Mouse (Mus musculus) intestine, postnatal 0 days (tissue): ENCODE data around the gene Prr14l. TPM values are rescaled to one million over a fixed set of nuclear protein-coding genes. Genes with fewer than 3 reads are reported as not detected.
"Not testable (repeated sequence)": the region's sequence is repeated elsewhere in the genome, so short reads cannot be mapped to it uniquely, and the experiment has no call there.

Source experiments
- ATAC-seq: fragments of 200-750 bp; cut with Nextera tagmentation; 2 replicates; pipeline ENCODE4 v1.8.0; 2017; ENCODE audit warnings: mild to moderate bottlenecking, moderate TSS enrichment, moderate library complexity
- H3K27ac ChIP-seq: fragments of 300-500 bp; sonication (generic); 2 replicates; pipeline ENCODE4 v1.5.1; 2014; ENCODE audit warnings: mild to moderate bottlenecking, low read depth, low read length, moderate library complexity
- H3K27me3 ChIP-seq: fragments of 300-500 bp; sonication (generic); replicated peaks from 2 replicates; pipeline ENCODE4 v1.6.1; 2014; ENCODE audit warnings: low read length, mixed read lengths; ENCODE audit not compliant: control insufficient read depth, insufficient read depth
- H3K36me3 ChIP-seq: fragments of 300-500 bp; sonication (generic); 2 replicates; pipeline ENCODE4 v1.6.1; 2014; ENCODE audit warnings: mild to moderate bottlenecking, moderate library complexity; ENCODE audit not compliant: control insufficient read depth, insufficient read depth
- H3K4me1 ChIP-seq: fragments of 300-500 bp; sonication (generic); replicated peaks from 2 replicates; pipeline ENCODE4 v1.6.1; 2014; ENCODE audit warnings: antibody characterized with exemption, low read length, mixed read lengths; ENCODE audit not compliant: control insufficient read depth, insufficient read depth
- H3K4me2 ChIP-seq: fragments of 300-500 bp; sonication (generic); replicated peaks from 2 replicates; pipeline ENCODE4 v1.6.1; 2014; ENCODE audit warnings: low read depth, mild to moderate bottlenecking, moderate library complexity
- H3K4me3 ChIP-seq: fragments of 300-500 bp; sonication (generic); 2 replicates; pipeline ENCODE4 v1.5.1; 2014; ENCODE audit warnings: low read depth, low read length
- H3K9ac ChIP-seq: fragments of 300-500 bp; sonication (generic); 2 replicates; pipeline ENCODE4 v1.6.1; 2014; ENCODE audit warnings: mild to moderate bottlenecking, low read depth, low read length
- H3K9me3 ChIP-seq: fragments of 300-500 bp; sonication (generic); 2 replicates; pipeline ENCODE4 v1.6.1; 2016; ENCODE audit warnings: mixed run types; ENCODE audit not compliant: control insufficient read depth
- CTCF ChIP-seq: sonication (generic); IDR thresholded peaks from 2 replicates; pipeline ENCODE4 v1.5.1; 2016; ENCODE audit warnings: low read depth, mild to moderate bottlenecking, control low read depth, antibody characterized with exemption, moderate library complexity
- WGBS: fragments of 180-500 bp; shearing (Covaris S2); extraction: QIAGEN DNeasy Blood & Tissue Kit; methylation state at CpG from one replicate; pipeline ENCODE4 v1.1.7; 2014; 5-methylcytosine and 5-hydroxymethylcytosine counted together
- polyA plus RNA-seq: library from polyadenylated mRNA; unstranded; fragments of >200 nt; fragmentation: Nextera tagmentation; extraction: Ambion mirVana; gene quantifications from 2 replicates; pipeline ENCODE4 v1.2.1, GENCODE M21; 2015

Gene Prr14l
- polyA plus RNA-seq, 1 experiment from 2014 or later = 6.5 TPM

- H3K36me3 ChIP-seq = peaks cover 18% of the 10 kb centered on the region; the same call in 1 of the 2 replicates
- 60% methylated on average over 9 of the region's 9 CpGs for WGBS
- peaks cover 21% of the 10 kb centered on the region; the same call in 1 of the 2 replicates for H3K4me1 ChIP-seq
- H3K9me3 ChIP-seq = no peaks in the 10 kb centered on the region
- no peak overlapping the region; the same call in 1 of the 2 replicates for H3K27ac ChIP-seq
- peak; percentile 59 for TF ChIP-seq CTCF
- ATAC-seq = no peak
- H3K9ac ChIP-seq = no peak overlapping the region
- H3K4me3 ChIP-seq = no peak overlapping the region
- no peaks in the 10 kb centered on the region for H3K27me3 ChIP-seq
- no peak overlapping the region for H3K4me2 ChIP-seq
Measured at GRCm38 (mm10) chr5:32742149-32742548, 111.9 kb downstream of the Prr14l start.

GRCm38 (mm10) chr5:32741377-32741776 lies 112.7 kb downstream of the Prr14l start:
- H3K4me2 ChIP-seq, H3K27ac ChIP-seq, H3K4me3 ChIP-seq, H3K9ac ChIP-seq, H3K9me3 ChIP-seq, H3K27me3 ChIP-seq, ATAC-seq: not testable (repeated sequence)
- WGBS = 85% methylated on average over 4 of the region's 4 CpGs
- H3K4me1 ChIP-seq = peaks cover 15% of the 10 kb centered on the region; the same call in 1 of the 2 replicates
- peaks cover 21% of the 10 kb centered on the region; the same call in 1 of the 2 replicates for H3K36me3 ChIP-seq

GRCm38 (mm10) chr5:32740850-32741249 lies 113.2 kb downstream of the Prr14l start:
- H3K9me3 ChIP-seq, ATAC-seq, H3K4me2 ChIP-seq, H3K27me3 ChIP-seq, H3K4me3 ChIP-seq, H3K9ac ChIP-seq: not testable (repeated sequence)
- Histone ChIP-seq H3K36me3 (peaks cover 23% of the 10 kb centered on the region), H3K4me1 (peaks cover 15% of the 10 kb centered on the region; the same call in 1 of the 2 replicates), H3K27ac (peak overlapping the region; percentile 15; the same call in 1 of the 2 replicates)
- WGBS = 74% methylated on average over 8 of the region's 8 CpGs

- H3K9ac ChIP-seq = no peak overlapping the region
- no peak overlapping the region for H3K4me3 ChIP-seq
- peaks cover 31% of the 10 kb centered on the region for H3K36me3 ChIP-seq
- 0 out of 2 replicates have a peak overlapping the region, but pooled peaks have one; percentile 15 for H3K27ac ChIP-seq
- WGBS = 58% methylated on average over 3 of the region's 3 CpGs
- no peaks in the 10 kb centered on the region for H3K27me3 ChIP-seq
- H3K9me3 ChIP-seq = no peaks in the 10 kb centered on the region
- no peak for TF ChIP-seq CTCF
- no peak for ATAC-seq
- H3K4me2 ChIP-seq = no peak overlapping the region
- H3K4me1 ChIP-seq = peaks cover 10% of the 10 kb centered on the region; the same call in 1 of the 2 replicates
Measured at GRCm38 (mm10) chr5:32740138-32740537, 113.9 kb downstream of the Prr14l start.

Other genes starting within 250 kb of the Prr14l start
- gene Yes1, start 243.1 kb downstream of the Prr14l start, polyA plus RNA-seq = 16.6 and 18.5 TPM in 2 replicates
- gene Pisd, start 68.6 kb downstream of the Prr14l start, polyA plus RNA-seq = 69.8 and 70.9 TPM in 2 replicates
- not detected in 2 replicates for gene Gm20671, start 27.1 kb downstream of the Prr14l start, polyA plus RNA-seq
- gene Depdc5, start 9.4 kb upstream of the Prr14l start, polyA plus RNA-seq = 6.8 and 6.9 TPM in 2 replicates
- gene Ywhah, start 164.6 kb upstream of the Prr14l start, polyA plus RNA-seq = 253 and 260 TPM in 2 replicates
- 158 and 164 TPM in 2 replicates for gene Slc5a1, start 250.0 kb upstream of the Prr14l start, polyA plus RNA-seq